Mouse (Mus musculus) intestine, embryonic 14.5 days (tissue): ENCODE results near the gene Kcnj14. TPM values are rescaled to one million over a fixed set of nuclear protein-coding genes. Genes with fewer than 3 reads are reported as not detected.

Source experiments
- ATAC-seq: fragments of 200-750 bp; cut with Nextera tagmentation; replicated peaks from 2 replicates; pipeline ENCODE4 v1.8.0; 2017; ENCODE audit warnings: low read depth, moderate number of reproducible peaks, moderate TSS enrichment, moderate library complexity; ENCODE audit not compliant: low FRiP score, low TSS enrichment
- DNase-seq: peaks from one replicate; pipeline ENCODE4 v3.0.0-alpha.2; 2018; ENCODE audit warnings: low spot score
- H3K27ac ChIP-seq: fragments of 300-500 bp; sonication (generic); 2 replicates; pipeline ENCODE4 v1.5.1; 2014; ENCODE audit warnings: low read depth, mild to moderate bottlenecking, control low read depth
- H3K27me3 ChIP-seq: fragments of 300-500 bp; sonication (generic); replicated peaks from 2 replicates; pipeline ENCODE4 v1.6.1; 2014; ENCODE audit warnings: low read length, control low read depth; ENCODE audit not compliant: control insufficient read depth, insufficient read depth
- H3K36me3 ChIP-seq: fragments of 300-500 bp; sonication (generic); 2 replicates; pipeline ENCODE4 v1.6.1; 2014; ENCODE audit warnings: low read length, control low read depth; ENCODE audit not compliant: control insufficient read depth, insufficient read depth
- H3K4me1 ChIP-seq: fragments of 300-500 bp; sonication (generic); replicated peaks from 2 replicates; pipeline ENCODE4 v1.6.1; 2014; ENCODE audit warnings: low read length, control low read depth, mixed read lengths; ENCODE audit not compliant: control insufficient read depth, insufficient read depth
- H3K4me2 ChIP-seq: fragments of 300-500 bp; sonication (generic); 2 replicates; pipeline ENCODE4 v1.6.1; 2014; ENCODE audit warnings: low read length
- H3K4me3 ChIP-seq: fragments of 300-500 bp; sonication (generic); 2 replicates; pipeline ENCODE4 v1.5.1; 2014; ENCODE audit warnings: low read depth, low read length, control low read depth, mixed read lengths
- H3K9ac ChIP-seq: fragments of 300-500 bp; sonication (generic); 2 replicates; pipeline ENCODE4 v1.6.1; 2014; ENCODE audit warnings: mild to moderate bottlenecking, low read length
- H3K9me3 ChIP-seq: fragments of 300-500 bp; sonication (generic); 2 replicates; pipeline ENCODE4 v1.6.1; 2016; ENCODE audit warnings: low read length, control low read depth; ENCODE audit not compliant: control insufficient read depth
- WGBS: fragments of 180-500 bp; shearing (Covaris S2); extraction: QIAGEN DNeasy Blood & Tissue Kit; methylation state at CpG from one replicate; pipeline ENCODE4 v1.1.7; 2014; 5-methylcytosine and 5-hydroxymethylcytosine counted together
- polyA plus RNA-seq: library from polyadenylated mRNA; unstranded; fragments of >200 nt; fragmentation: Nextera tagmentation; extraction: Ambion mirVana; gene quantifications from 2 replicates; pipeline ENCODE4 v1.2.1, GENCODE M21; 2014

Gene Kcnj14
- polyA plus RNA-seq, 1 experiment from 2014 or later, result 1.5 TPM

GRCm38 (mm10) chr7:45842950-45843744 lies 18.6 kb upstream of the Kcnj14 start:
- no peaks in the 10 kb centered on the region for H3K9me3 ChIP-seq
- no peaks in the 10 kb centered on the region for H3K36me3 ChIP-seq
- DNase-seq, result no peak
- WGBS, result 89% methylated on average over 10 of the region's 10 CpGs
- no peak overlapping the region for H3K9ac ChIP-seq
- ATAC-seq, result no peak
- no peak overlapping the region for H3K4me3 ChIP-seq
- H3K27me3 ChIP-seq, result 0 out of 2 replicates have a peak, but pooled peaks cover 3% of the 10 kb centered on the region
- H3K4me1 ChIP-seq, result no peaks in the 10 kb centered on the region
- no peak overlapping the region for H3K27ac ChIP-seq
- no peak overlapping the region for H3K4me2 ChIP-seq

- WGBS, result 2% methylated on average over 29 of the region's 31 CpGs
- H3K9me3 ChIP-seq, result no peaks in the 10 kb centered on the region
- no peak for DNase-seq
- peaks cover 6% of the 10 kb centered on the region; the same call in 1 of the 2 replicates for H3K36me3 ChIP-seq
- H3K4me2 ChIP-seq, result peak overlapping the region; percentile 50
- H3K9ac ChIP-seq, result 0 out of 2 replicates have a peak overlapping the region, but pooled peaks have one; percentile 13
- H3K4me3 ChIP-seq, result peak overlapping the region; percentile 39
- H3K27me3 ChIP-seq, result peaks cover 52% of the 10 kb centered on the region
- no peak overlapping the region for H3K27ac ChIP-seq
- H3K4me1 ChIP-seq, result peaks cover 12% of the 10 kb centered on the region
- no peak for ATAC-seq
These were observed 9.3 kb upstream of the Kcnj14 start for GRCm38 (mm10) chr7:45833924-45834323.

GRCm38 (mm10) chr7:45833148-45833790 lies 8.7 kb upstream of the Kcnj14 start:
- DNase-seq, result peak; percentile 66
- WGBS, result under 1% methylated on average over 69 of the region's 86 CpGs
- ATAC-seq, result 0 out of 2 replicates have a peak, but pooled peaks have one; percentile 5

GRCm38 (mm10) chr7:45832428-45832827 lies 7.8 kb upstream of the Kcnj14 start:
- Histone ChIP-seq H3K4me1 (peaks cover 12% of the 10 kb centered on the region), H3K9me3 (no peaks in the 10 kb centered on the region), H3K9ac (no peak overlapping the region), H3K27me3 (peaks cover 52% of the 10 kb centered on the region), H3K27ac (no peak overlapping the region), H3K36me3 (peaks cover 21% of the 10 kb centered on the region), H3K4me2 (peak overlapping the region; percentile 50), H3K4me3 (peak overlapping the region; percentile 39)
- ATAC-seq, result no peak
- 10% methylated on average over 30 of the region's 30 CpGs for WGBS
- DNase-seq, result no peak

More at GRCm38 (mm10) chr7:45833148-45833790, 8.7 kb upstream of the Kcnj14 start:
- Histone ChIP-seq H3K4me1 (peaks cover 12% of the 10 kb centered on the region), H3K27me3 (peaks cover 52% of the 10 kb centered on the region), H3K4me2 (peak overlapping the region; percentile 50), H3K36me3 (peaks cover 13% of the 10 kb centered on the region), H3K27ac (no peak overlapping the region), H3K4me3 (peak overlapping the region; percentile 39), H3K9ac (peak overlapping the region; percentile 13; the same call in 1 of the 2 replicates), H3K9me3 (no peaks in the 10 kb centered on the region)

- no peak overlapping the region for H3K27ac ChIP-seq
- peak overlapping the region; percentile 65 for H3K4me2 ChIP-seq
- H3K4me1 ChIP-seq, result peaks cover 12% of the 10 kb centered on the region
- peak overlapping the region; percentile 75 for H3K4me3 ChIP-seq
- no peak for DNase-seq
- no peaks in the 10 kb centered on the region for H3K9me3 ChIP-seq
- WGBS, result 15% methylated on average over 5 of the region's 5 CpGs
- peaks cover 33% of the 10 kb centered on the region for H3K36me3 ChIP-seq
- peak overlapping the region; percentile 64 for H3K9ac ChIP-seq
- peak; percentile 2; the same call in 1 of the 2 replicates for ATAC-seq
- H3K27me3 ChIP-seq, result peaks cover 48% of the 10 kb centered on the region
These were observed 6.5 kb upstream of the Kcnj14 start for GRCm38 (mm10) chr7:45831128-45831525.

- WGBS, result under 1% methylated on average over 35 of the region's 35 CpGs
- Histone ChIP-seq H3K36me3 (peaks cover 39% of the 10 kb centered on the region), H3K9me3 (no peaks in the 10 kb centered on the region), H3K4me2 (peak within 1 kb of the TSS; percentile 65), H3K9ac (peak within 1 kb of the TSS; percentile 64), H3K4me1 (peaks cover 12% of the 10 kb centered on the region), H3K27ac (no peak within 1 kb of the TSS), H3K4me3 (peak within 1 kb of the TSS; percentile 75), H3K27me3 (peaks cover 47% of the 10 kb centered on the region)
- ATAC-seq (peak; percentile 88), DNase-seq (peak; percentile 94)
These were observed 6.0 kb upstream of the Kcnj14 start, which contains the start of gene Grwd1 for GRCm38 (mm10) chr7:45830427-45831127. Gene Grwd1, minus strand, starts transcription at chr7:45830944.

- 96% methylated on average over 7 of the region's 7 CpGs for WGBS
These were observed 2.0 kb upstream of the Kcnj14 start for GRCm38 (mm10) chr7:45826631-45827030.

GRCm38 (mm10) chr7:45820913-45821312 lies 3.7 kb downstream of the Kcnj14 start:
- no peaks in the 10 kb centered on the region for H3K27me3 ChIP-seq
- no peaks in the 10 kb centered on the region for H3K9me3 ChIP-seq
- no peak overlapping the region for H3K4me3 ChIP-seq
- H3K27ac ChIP-seq, result no peak overlapping the region
- ATAC-seq, result no peak
- H3K4me2 ChIP-seq, result no peak overlapping the region
- H3K4me1 ChIP-seq, result no peaks in the 10 kb centered on the region
- no peak overlapping the region for H3K9ac ChIP-seq
- H3K36me3 ChIP-seq, result peaks cover 32% of the 10 kb centered on the region
- no peak for DNase-seq

More at GRCm38 (mm10) chr7:45826631-45827030, 2.0 kb upstream of the Kcnj14 start:
- H3K36me3 ChIP-seq, result peaks cover 68% of the 10 kb centered on the region
- DNase-seq (no peak), ATAC-seq (no peak)
- no peak overlapping the region for H3K4me3 ChIP-seq
- H3K9ac ChIP-seq, result no peak overlapping the region
- no peak overlapping the region for H3K4me2 ChIP-seq
- H3K27ac ChIP-seq, result no peak overlapping the region
- peaks cover 7% of the 10 kb centered on the region for H3K27me3 ChIP-seq
- H3K9me3 ChIP-seq, result no peaks in the 10 kb centered on the region
- H3K4me1 ChIP-seq, result peaks cover 8% of the 10 kb centered on the region
